Mouse (Mus musculus) telencephalon, adult 2 months (tissue): ENCODE results near the gene Zg16.
A peak's percentile ranks its signal among the peaks of the same experiment; 100 is the strongest.

Source experiments
- DNase-seq: peaks from one replicate; pipeline ENCODE4 v3.0.0-alpha.2; 2011; ENCODE audit warnings: low read depth, low spot score

Gene Zg16

DNA sequence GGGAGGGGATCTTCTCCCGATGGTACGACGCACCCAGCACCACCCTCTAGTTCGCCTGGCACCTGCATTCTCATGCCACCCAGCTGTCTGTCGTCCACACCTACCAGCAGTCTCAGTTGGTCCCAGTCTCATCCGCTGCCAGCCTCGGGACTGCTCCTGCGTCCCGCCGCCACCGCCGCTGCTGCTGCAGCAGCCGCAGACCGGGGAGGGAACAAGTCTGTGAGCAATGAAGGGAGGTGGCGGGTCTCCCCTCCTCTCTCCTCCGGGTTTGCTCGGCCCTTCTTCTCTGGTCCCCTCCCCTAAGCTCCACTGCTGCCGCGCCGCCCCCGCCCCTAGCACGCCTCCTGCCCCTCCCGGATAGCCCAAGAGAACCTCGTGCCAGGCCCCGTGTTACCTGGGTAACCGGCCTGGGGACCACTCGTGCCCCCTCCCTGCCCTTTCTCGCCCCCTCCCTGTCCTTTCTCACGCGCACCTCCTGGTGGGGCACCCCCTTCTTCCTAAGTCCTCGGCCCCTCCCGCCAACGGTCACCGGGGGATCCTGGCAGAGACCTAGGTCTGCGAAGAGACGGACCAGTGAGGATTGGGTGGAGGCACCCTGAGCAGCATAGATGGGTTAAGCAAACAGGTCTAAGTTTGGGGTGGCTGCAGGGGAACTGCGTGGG is 66.1 kb downstream of the Zg16 start, which contains the start of the genes Gm42742 and Prrt2:
Gm42742 (minus strand) TSS at position 197 of the 662 bp plus-strand sequence.
Prrt2 (minus strand) TSS at position 311 of the 662 bp plus-strand sequence.
- no peak for DNase-seq

DNA sequence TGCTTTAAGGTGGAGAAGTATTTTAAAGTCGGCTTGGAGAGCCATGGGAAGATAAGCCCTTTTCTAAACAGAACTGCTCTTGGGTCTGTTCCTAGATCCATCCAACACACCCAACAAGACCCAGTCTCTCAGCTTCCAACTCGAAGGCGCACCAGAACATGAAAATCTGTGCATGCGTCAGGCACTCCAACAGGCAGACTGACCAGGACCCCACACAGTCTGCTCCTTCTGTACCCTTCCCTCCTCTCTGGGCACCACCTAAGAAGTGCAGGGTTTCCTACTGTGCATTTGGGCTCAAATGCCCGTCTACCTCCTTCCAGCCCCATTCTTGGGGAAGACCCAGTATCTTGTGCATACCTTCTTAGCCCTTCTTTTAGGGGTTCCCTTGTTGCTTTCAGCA is 66.6 kb downstream of the Zg16 start:
- DNase-seq: no peak

DNA sequence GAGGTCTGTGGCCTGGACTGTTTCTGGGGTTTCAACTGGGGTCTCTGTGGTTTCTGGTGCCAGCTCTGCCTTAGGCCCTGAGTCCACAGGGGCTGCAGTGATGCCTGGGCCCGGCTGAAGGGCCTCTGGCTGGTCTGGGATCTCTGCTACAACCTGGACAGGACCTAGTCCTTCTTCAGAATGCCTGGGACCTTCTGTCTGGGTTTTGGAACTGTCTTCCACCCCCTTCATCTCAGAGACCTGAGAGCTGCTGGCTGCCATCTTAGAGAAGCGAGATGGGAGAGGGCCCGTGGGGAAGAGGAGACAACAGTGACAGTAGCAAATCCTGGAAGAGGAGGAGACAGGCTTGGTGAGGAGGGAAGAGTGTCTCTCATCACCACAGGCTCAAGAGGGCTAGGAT is 67.1 kb downstream of the Zg16 start:
- DNase-seq: no peak

DNA sequence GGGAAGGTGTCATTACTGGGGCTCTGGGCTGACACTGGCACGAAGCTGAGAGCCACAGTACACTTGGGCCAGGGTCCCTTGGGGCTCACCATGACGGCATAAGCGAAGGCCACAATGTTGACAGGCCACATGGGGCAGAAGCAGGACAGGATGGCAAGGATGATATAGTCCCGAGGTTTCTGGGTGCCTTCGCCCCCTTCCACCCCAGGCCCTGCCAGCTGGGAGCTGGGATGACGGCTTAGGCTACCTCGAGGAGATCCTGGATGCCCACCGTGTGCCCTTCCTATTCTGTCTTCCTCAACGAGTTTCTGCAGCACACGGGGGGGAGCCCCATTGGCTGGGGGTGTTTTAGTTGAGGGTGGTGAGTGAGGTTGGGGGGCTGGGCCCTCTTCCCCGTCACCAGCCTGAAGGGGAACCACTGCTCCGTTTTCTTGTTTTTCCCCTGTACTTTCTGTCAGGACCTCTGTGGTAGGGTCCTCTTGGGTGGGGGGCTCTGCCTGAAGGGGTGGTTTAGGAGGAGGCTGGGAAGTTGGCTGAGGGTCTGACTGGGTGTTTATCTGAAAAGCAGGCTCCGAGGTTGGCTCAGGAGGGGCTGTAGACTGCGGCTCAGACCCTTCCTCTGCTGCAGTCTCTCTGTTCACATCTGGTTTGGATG is 67.7 kb downstream of the Zg16 start:
- no peak for DNase-seq

DNA sequence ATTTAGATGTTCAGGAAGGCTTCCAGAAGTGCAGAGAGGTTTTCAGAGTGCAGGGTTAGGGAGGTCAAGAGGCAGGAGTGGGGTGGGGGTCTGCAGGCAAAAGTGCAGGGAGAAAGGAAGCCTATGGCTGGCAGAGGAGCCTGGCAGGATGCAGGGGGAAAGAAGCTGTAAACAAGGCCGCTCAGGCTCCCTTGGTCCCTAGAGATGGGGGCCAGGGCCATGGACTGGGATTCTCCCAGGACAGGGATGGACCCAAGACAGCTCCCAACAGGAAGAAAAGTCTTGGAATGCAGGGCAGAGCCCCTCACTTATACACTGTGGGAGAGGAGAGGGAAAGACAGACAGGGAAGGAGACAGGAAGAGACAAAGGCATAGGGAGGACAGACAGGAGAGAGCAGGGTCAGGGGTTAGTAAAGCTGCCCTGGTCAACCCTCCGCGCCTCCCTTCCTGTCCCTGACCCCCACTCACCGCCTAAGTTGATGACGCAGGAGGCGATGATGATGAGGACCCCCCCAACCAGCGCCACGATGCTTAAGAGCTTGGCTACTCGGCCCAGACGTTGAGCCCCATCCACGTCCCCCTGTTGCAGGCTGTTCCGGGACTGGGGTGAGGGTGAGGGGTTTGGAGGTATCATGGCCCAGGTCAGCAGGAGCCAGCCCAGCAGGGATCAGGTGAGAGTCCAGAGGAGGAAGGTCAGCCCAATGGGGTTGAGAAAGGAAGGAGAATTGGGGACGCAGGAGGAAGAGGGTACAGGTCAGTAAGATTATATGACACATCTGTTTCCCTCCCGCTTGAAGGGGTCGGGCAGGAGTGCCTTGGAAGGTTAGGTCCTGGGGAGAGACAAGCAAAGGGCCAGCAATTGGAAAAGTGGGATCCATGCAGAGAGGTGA is 68.5 kb downstream of the Zg16 start:
- no peak for DNase-seq

DNA sequence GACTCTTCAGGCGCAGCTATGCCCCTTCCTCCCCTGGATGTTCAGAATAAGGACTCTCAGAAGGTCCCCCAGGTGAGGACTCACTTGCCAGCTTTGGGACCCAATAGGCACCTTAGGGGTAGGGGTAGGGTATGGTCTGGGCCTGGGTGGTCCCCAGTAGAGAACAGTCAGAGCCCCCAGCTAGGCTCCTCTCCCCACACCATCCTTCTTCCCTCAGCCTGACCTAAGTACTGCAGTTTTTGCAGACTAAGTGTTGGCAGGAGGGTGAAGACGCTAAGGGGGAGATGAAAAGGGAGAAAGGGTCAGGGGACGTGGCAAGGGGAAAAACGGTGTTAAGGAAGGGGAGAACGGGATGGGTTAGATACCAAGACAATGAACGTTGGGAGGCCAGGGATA is 69.2 kb downstream of the Zg16 start:
- DNase-seq: no peak

DNA sequence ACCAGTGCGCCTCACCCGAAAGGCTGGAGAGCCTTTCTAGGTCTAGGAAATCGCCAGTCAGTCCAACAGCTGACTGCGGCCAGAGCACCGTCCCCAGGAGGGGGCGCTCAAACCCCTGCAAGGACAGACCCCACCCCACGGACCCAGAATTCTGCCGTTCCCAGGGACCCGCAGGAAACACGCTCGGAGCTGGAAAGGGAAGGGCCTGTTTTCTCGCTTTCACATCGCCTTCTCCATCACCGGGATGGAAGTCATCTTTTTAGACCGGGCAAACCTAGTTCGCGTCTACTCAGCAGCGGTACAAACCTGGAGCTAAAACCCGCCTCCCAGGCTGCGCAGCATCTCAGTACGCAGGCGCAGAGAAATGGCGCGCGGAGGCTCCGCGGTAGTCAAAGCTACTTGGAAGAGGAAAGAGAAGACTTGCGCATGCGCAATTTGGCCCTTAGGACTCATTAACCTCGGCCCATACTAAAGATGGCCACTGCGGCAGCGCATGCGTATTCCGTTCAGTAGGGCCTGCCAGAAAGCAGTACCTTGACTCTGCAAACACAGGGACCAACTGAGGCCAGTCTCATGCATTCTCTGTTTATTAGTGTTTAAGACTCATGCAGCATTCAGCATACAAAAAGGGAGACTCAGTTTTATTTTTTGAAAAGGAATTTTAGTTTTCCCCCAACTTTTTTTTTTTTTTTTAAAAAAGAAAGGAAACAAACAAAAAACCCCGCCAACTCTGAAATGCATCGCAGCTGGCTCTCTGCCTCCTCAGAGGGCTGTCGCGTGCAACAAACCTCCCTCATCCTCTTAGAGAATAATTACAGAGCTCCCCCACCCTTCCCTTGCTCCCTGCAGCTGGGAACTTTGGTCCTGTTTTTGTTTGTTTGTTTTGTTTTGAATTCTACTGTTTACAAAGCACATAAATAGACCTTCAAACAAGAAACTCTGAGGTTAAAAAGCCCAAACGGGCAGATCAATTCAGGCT is 69.9 kb downstream of the Zg16 start, which contains the start of gene Pagr1a:
Pagr1a (minus strand) TSS at position 382 of the 979 bp plus-strand sequence.
- peak; percentile 99 for DNase-seq

DNA sequence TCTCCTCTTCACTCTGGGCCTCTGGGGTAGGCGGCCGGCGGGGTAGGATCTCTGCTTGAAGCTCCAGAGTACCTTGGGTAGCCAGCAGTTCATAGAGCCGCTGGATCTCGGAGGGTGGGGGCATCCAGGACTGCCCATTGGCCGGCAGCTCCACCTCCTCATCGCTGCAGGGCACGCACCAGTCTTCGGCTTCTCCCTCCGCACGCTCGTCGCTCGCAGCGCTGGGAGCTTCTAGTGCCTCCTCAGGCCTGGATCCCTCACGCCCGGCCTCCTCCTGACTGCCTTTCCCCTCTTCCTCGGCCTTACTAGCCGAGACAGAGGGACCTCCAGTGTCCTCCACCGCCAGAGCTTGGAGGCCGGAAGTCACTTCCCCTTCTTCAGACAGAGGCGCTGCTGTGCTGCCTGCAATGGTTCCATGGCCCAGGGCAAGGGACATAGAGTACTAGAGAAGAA is 70.6 kb downstream of the Zg16 start:
- DNase-seq: no peak

DNA sequence TGATC is 70.8 kb downstream of the Zg16 start, which contains the start of gene Pagr1b:
Pagr1b (minus strand) TSS at position 4 of the 5 bp plus-strand sequence.
- DNase-seq: no peak

DNA sequence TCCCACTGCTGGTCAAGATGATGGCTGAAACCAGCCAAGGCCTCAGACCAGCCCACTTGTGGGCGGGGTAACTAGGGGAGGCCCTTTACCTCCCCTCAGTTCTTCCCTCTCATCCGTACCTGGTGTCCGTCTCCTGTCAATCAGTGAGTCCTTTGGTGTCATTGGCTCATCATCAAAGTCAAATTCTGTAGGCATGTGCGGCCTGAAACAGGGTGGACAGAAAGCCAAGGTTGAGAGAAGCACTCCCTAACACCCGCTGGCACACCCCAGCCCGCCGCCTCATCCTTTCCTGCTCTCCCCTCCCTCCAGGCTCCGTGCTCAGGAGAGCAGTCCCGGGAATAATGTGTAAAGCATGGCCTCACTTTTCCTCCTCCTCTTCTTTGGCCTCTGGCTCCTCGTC is 71.0 kb downstream of the Zg16 start:
- no peak for DNase-seq

DNA sequence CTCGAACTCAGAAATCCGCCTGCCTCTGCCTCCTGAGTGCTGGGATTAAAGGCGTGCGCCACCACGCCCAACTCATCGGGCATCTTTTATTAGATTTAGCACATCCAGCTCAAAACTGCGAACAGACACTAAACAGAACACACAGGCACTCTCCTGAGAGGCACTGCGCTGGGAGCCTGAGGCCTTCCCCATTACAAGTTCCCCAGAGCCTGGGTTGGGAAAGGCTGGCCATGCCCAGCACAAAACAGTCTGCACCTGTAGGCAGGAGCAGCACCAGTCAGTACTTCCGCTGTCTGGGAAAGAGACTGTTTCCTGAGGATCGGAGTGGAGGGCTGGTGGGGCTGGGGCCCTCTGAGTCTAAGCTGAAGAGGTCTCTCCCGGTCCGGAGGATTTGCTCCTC is 72.1 kb downstream of the Zg16 start:
- DNase-seq: no peak

DNA sequence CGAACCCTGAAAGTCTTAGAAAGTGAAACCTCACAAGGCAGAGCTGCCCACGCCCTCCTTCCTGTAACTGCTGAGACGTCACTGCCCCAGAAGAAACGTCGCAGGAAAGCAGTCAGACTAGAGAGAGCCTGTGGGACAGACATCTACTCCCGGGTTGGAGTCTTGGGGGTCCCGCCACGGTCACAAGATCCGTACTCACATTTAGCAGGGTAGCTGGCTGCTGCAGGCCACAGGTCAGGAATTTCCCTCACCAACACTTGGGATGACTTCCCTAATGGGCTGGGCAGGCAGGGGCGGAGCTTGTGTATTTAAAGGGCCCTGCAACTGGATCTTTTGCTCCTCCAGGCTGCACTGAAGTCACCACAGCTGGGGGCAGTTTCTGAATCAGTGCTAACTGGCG is 72.8 kb downstream of the Zg16 start, which contains the start of gene Mvp:
Mvp (minus strand) TSS at position 302 of the 400 bp plus-strand sequence.
- DNase-seq: no peak

DNA sequence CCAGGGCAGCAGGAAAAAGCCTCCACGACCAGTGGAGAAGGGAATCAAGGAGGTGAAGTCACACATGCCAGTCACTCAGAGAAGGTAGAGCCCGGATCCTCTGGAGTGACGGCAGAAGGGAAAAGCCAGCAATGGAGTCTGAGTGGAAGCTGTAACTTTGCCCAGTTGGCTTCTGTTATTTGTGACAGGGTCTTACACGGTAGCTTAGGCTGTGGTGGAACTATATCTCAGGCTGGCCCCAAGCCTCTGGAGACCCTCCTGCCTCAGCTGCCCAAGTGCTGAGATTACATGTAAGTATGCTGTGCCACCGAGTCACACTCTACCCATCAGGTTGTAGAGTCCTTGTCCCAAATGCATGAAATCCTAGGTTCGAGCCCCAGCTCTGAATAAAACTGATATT is 73.7 kb downstream of the Zg16 start:
- no peak for DNase-seq

DNA sequence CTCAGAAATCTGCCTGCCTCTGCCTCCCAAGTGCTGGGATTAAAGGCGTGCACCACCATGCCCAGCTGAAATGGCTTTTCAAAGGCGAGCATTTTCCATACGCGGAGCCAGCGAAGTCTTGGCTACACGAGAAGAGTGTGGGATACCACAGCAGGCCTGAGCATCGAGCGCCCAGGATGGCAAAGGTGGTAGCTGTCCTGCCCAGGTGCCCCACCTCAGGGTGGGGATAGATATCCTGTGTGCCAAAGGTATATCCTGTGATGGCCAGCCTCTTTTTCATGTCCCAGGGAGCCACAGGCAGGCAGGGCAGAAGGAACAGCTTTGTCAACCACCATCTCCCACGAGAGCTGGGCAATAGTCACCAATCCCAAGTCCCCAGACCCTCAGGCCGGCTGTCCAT is 74.3 kb downstream of the Zg16 start:
- DNase-seq: no peak

DNA sequence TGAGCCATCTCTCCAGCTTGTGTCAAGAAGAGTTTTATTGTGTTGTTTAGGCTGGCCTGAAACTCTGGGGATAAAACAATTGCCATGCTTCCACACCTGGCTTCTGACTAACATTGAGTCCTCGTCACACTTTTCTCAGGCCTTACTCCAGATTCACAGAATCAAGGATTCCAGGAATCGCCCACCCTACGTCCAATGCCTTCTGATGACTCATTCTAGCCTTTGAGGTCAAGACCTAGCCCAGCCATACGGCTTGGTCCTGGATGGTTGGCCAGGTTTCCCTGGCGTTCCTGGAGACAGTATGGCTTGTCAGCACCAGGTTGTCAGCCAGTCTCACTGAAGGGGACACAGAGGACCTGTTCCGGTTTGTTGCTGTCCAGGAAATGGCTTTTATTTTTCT is 74.8 kb downstream of the Zg16 start:
- no peak for DNase-seq

DNA sequence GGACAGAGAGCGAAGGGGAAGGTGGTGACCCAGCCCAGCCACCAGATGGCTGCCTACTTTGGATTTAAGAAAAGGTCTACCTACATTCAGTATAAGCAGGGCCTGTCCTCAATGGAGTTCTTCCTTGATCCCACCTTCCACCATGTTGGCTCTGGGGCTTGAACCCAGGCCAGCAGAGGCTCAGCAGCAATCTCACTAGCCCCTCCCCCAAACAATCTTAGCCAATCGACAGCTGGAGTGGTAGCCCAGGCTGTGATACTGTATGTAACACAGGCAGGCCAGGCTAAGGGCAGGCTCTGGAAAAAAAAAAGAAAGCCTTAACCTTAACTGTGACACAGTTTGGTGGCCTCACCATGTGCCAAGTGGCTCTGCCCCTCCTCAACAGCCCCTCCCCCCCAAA is 75.4 kb downstream of the Zg16 start:
- DNase-seq: no peak

DNA sequence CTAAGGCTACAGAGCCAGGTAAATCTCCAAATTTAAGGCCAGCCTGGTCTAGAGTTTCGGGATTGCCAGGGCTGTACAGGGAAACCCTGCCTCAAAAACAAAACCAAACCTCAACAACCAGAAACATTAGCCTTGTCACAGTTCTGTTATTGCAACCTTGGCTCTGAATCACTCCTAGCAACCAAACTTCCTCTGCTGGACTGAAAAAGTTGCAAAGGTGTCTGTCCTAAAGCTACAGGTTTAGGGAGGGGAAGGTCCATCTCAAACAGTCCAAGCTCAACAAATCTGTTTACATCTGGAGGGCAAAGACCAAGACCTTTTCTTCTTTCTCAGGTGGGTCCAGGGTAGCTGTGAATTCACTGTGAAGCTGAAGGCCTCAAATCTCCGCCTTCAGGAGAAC is 76.1 kb downstream of the Zg16 start:
- DNase-seq: no peak

DNA sequence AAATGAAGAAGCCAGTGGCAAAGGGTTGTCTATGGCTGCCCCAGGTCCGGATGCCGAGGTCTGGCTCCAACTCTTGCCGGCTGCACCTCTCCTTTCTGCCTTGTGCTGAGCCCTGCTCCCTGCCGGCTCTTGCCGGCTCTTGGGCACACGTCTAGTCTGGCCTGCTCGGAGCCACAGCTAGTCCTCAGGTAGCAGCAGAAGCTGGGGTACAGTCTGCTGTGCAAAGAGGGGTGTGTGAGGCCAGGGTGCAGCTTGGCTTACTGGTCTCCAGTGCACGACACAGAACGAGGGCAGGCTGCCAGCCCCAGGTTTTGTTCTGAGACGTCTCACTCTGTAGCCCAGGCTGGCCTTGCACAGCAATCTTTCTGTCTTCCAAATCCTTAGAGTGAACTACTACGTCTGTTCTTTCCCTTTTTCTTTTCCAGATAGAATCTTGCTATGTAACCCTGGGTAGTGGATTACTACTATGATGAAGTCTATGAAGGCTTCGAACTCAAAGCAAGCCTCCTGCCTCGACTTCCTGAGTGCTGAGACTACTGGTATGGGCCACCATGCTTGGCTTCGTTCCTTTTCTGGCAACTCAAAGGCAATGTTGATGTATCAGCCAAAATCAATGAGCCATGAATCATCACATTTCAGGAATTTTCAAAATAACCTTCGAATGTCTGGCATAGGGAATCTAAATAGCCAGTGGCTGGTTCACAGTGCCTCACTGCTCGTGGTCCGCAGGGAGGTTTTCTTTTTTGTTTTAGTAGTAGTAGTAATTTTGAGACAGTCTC is 77.6 kb downstream of the Zg16 start:
- DNase-seq: no peak

DNA sequence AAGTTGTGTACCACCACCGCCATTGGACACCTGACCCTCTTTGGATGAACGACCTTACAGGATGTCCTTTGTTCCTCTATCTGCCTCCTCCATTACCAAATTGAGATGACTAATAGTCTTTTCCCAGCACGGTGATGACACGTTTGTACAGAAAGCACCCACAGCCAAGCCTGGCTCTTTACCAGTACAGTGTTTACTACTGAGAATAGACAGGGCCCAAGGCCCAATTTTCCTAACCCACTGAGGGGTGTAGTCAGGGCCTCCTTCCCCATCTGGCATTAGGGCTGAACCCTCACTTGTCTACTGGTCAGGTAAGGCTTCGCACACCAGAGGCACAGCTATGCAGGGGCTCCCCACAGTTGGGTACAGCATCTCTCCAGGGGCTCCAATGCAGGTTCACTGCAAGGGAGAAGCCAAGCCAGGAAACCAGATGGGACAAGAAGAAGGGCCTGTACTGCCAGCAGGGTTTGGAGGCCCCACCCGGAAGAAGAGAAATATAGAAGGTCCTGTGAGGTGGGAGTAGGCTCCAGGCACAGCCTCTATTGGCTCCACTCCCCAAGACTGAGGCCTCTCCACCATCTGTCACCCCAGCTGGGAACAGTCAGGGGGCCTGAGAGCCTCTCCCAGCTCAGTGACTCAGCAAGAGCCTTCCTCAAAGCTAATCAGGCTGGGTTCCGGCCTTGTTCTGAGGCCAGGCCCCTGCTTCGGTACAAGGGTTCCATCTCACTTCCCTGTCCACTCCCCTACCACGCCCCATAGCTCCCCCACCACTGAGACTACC is 78.7 kb downstream of the Zg16 start:
- peak; percentile 87 for DNase-seq
